Mouse (Mus musculus) embryonic stem cell, embryonic (primary cell): ENCODE measurements around the gene Ppp1r12a.

Experiments used
- CTCF ChIA-PET, 4 experiments: fragments of 300-600 bp in 2 of 4; fragments of 350-600 bp in 2 of 4; sonication (Branson Sonifier 250); formaldehyde crosslinking; loops; one replicate each; lab custom pipeline; 2022; ENCODE audit warnings: inconsistent platforms in 2 of 4; lab: Charles Lee
- POLR2A ChIA-PET, 4 experiments: fragments of 300-600 bp in 2 of 4; fragments of 350-600 bp in 2 of 4; sonication (Branson Sonifier 250); formaldehyde crosslinking; loops; one replicate each; lab custom pipeline; 2022; ENCODE audit warnings: antibody characterized with exemption in 4 of 4, inconsistent platforms in 1 of 4; lab: Charles Lee

Gene Ppp1r12a

DNA sequence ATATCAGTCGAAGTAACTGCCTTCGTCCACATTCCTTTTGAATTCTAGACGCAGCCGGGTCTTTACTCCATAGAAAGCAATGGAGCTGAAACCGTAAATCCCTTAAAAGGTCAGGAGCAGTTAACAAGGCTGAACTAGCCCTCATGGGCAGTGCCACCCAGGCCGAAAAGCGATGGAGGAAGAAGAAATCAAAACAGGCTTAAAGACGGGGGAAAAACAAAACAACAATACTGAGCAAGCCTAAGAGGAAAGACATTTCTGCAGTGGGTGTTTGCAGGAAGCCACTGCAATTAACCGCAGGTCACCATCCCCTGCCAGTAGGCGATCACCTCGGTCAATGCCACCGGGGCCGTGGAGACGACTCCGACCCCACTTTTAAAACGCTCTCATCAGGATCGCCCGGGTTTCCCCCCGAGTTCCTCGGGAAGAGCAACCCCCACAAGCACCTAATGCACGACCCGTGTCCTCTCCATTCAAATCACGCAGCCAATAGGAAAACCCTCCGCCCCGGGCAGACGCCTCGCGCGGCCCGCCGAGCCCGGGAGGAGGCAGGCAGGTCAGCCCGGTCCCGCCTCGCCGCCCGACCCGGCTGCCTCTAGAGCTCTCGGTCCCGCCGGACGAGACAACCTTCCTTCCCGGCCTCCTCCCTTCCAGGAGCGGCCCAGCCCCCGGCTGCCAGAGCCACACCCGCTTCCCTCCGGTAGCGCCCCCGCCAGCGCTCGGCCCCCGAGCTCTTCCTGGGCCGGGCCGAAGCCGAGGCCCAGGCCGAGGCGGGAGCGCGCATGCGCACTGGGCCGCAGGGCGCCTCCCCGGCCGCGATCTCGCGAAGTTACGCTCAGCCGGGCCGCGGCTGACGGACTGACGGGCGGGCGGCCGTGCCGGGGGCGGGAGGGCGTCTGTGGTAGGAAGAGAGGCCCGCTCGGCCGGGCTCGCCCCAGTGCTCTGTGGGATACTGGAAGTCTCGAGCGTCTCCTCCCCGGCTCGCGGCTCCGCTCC lies at the start of gene Ppp1r12a:
TSS of gene Ppp1r12a (plus strand) at position 933 of the 996 bp plus-strand sequence.
- ChIA-PET POLR2A (interaction anchor here (0.5 to 3.5 kb wide), 67 partner anchors 8 to 360 kb away, joined by 3 to 34 read pairs (median 5); partner anchors contain the start of gene Pawr (in 3 of the 4)), CTCF (interaction anchor here in 1 of 4 experiments (0.6 kb wide), 1 partner anchor 303 kb away, joined by 3 read pairs; no protein-coding TSS in a partner anchor)

DNA sequence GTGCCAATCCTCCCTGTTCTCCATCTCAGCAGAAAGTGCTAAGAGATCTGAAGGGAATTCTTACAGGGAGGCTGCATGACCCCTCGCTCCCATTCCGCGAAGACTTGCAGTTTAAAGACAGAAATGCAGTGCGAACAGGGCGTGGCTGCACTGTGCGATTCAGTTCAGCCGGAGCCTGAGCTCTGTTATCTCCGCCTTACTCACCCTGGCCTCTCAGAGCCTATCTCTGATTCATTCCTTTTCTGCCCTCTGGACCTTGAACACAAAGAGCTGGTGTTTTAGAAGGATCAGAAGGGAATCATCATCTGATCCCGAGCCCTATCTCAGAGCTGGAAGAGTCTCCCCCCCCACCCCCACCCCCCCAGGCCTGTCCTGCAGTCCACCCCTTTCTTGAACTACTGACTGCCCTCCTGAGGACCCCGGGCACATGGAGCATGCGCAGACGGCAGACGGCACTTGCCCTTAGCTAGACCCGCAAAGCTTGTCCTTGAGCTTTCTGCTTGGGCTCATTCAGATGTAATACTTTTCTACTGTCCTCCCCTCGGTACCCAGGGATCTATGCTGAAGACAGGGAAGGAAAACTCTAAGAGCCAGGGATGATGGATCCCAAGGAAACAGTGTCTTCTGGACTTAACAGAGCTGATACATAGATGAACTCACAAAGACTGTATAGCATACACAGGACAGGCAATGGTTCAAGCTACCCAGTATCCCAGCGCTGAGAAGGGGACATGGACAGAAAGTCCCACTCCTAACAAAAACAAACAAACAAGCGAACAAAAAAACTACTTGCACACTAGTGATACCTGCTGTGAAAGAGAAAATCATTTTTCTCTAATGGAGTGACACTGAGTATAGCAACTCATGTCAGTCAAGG lies 48.4 kb upstream of the Ppp1r12a start:
- ChIA-PET CTCF (interaction anchor here in 1 of 4 experiments (0.5 to 0.7 kb wide), 2 partner anchors 32 to 48 kb away, joined by 3 read pairs; no protein-coding TSS in a partner anchor), POLR2A (interaction anchor here in 3 of 4 experiments (0.9 to 1.5 kb wide), 8 partner anchors 9 to 323 kb away, joined by 3 to 8 read pairs (median 4); partner anchors contain the start of gene Ppp1r12a (in 1 of the 3))

DNA sequence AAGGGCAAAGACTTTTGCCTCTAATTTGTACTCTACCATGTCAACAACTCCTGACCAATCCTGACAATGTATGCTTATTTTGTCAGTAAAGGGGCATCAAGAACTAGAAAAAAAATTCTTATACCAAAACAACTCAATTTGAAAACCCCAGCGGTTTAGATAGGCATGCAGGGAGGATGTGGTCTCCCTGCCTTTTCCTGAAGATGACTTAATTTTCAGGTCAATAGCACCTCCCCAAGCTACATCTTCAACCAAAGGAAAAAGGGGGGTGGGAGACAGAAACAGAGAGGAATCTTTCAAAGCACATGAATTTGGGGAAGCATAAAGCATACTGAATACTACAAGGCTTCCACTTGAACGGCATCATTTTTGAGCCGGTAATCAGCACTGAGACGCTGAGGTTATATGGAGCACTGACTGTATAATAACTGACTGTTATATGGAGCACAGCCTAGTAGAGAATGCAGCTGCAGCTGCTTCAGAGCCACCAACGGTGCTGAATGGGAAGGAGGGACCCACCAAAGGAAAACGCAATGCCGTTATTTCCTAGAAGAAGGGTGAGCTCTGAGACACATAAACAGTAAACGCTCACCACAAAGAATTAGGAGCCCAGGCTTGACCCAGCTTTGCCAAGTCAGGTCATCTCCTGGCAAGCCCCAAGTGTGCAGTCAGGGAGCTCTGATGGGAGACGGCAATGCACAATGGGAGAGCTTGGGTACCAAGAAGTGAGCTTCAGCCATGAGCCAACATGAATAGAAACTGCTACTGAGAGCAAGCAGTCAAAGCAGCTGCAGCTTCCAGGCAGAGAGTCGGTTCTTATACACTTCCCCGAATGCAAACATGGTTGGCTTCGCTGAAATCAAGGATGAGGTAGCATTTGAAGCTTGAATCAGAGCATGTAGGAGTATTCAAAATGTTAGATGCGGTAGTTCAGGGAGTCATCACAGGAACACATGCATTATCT lies 43.5 kb upstream of the Ppp1r12a start:
- POLR2A ChIA-PET: no interaction called here
- CTCF ChIA-PET: no interaction called here

DNA sequence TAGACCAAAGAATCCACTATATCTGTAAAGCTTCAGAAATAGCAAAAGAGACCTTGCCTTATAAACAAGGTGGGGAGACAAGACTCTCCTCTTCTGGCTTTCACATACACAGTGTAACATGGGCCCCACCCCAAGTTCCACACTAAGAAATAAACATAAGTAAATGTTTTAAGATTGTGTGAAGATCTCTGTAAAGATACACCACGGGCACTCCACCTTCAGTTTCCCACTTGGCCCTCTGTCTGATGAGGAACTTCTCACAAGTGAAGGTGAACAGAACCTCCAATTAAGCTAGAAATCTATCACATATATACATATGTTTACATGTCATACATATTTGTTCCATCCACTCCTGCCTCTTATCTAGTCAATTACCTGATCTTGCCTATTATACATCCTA lies 42.6 kb upstream of the Ppp1r12a start:
- ChIA-PET POLR2A (no interaction called here), CTCF (no interaction called here)

DNA sequence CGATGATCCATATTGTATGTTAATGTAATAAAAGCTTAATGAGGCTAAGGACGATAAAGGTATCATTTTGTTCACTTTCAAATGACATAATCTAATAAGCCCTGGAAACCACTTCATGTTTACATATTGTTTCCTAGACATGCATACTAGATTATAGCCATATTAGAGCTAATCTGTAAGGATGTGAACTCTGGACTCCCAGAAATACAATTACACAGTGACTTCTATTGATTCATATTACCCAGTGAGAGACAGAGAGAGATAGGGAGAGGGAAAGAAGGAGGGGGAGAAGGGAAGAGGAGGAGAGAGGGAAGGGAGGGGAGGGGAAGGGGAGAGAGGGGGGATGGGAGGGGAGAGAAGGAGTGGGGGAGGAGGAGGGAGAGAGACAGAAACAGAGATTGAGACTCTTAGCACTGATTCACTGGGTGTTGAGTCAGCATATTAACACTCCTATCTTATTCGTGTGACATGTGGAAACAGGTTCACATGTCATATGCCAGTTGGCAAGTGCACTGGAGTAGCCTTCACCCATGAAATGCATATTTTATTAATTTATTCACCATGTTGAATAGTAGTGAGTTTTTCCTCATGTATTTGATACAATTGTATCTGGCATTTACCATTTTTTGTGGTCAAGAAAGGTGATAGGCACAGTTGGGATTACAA lies 36.9 kb upstream of the Ppp1r12a start:
- ChIA-PET POLR2A (no interaction called here), CTCF (no interaction called here)

DNA sequence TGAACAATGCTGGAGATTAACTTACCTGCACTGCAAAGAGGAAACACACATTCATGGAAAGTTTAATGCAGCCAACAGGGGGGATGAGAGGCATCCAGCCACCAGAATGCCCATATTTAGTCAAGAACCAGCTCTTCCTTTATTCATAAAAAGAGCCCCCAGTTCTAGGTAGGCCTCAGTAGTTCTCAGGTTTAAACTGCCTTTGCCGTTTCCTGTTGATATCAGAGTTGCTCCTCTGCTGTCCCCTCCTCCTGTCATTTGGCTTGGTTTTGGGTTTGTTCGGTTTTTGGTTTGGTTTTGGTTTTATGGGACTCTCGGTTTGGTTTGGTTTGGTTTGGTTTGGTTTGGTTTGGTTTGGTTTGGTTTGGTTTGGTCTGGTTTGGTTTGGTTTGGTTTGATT lies 32.8 kb upstream of the Ppp1r12a start:
- ChIA-PET CTCF (no interaction called here), POLR2A (interaction anchor here in 1 of 4 experiments (0.6 kb wide), 1 partner anchor 168 kb away, joined by 5 read pairs; no protein-coding TSS in a partner anchor)

DNA sequence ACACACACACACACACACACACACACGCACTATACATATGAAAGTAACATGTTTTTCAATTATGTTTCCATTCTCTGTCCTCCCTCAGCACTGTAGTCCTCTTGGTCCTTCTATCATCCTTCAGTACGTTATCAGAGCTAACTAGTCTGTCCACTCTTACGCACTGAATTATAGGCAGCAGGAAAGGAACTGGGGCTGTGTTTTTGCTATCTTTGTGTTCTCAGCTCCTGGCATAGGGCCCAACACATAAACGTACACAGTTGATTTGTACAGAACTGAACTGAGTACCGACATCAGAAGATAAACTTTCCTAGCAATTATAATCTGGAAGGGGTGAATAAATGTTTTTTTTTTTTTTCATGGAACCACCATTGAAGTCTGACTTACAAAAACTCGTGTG lies 30.1 kb upstream of the Ppp1r12a start:
- CTCF ChIA-PET: no interaction called here
- POLR2A ChIA-PET: interaction anchor here in 2 of 4 experiments (0.7 to 1.3 kb wide), 2 partner anchors 63 to 316 kb away, joined by 3 read pairs; no protein-coding TSS in a partner anchor

DNA sequence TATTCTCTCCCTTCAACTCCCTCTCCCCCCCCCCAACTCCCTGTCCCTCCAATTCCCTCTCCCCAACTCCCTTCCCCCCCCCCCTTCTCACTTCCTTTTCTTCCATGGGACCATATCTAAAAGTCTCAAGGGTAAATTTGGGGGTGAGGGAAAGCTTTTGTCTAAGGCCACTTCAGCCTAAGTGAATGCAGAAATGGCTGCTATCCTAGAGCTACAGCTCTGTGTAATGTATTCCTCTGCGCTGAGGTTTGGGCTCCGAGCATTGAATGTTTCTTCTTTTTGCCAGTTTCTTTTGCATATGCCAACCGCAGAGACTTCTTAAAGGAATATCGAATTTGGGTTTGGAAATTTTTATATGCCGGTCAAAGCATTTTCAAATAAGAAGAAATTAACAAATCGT lies 28.7 kb upstream of the Ppp1r12a start:
- POLR2A ChIA-PET: interaction anchor here in 1 of 4 experiments (1.6 kb wide), 1 partner anchor 29 kb away, joined by 3 read pairs; the partner anchor contains the start of gene Ppp1r12a
- CTCF ChIA-PET: interaction anchor here in 1 of 4 experiments (1.4 kb wide), 1 partner anchor 26 kb away, joined by 3 read pairs; no protein-coding TSS in a partner anchor

DNA sequence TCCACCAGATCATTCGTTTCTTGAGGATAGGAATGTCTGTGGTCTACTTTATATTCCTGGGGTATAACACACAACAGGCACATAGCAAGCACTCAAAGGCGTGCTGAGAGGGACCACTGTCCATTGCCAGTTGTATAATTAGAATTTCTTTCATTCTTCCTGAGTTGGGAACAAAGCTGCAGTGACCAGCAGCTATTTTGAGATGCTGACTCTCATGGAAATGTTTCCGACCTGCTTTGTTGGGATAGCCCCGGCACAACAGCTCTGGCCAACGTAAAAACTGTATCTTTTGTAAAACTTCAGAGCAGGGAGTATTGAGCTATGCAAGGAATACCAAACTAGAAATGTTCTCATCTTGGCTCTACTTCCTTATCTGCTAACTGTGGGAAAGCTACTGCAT lies 28.2 kb upstream of the Ppp1r12a start:
- CTCF ChIA-PET: interaction anchor here in 1 of 4 experiments (1.4 kb wide), 1 partner anchor 26 kb away, joined by 3 read pairs; no protein-coding TSS in a partner anchor

DNA sequence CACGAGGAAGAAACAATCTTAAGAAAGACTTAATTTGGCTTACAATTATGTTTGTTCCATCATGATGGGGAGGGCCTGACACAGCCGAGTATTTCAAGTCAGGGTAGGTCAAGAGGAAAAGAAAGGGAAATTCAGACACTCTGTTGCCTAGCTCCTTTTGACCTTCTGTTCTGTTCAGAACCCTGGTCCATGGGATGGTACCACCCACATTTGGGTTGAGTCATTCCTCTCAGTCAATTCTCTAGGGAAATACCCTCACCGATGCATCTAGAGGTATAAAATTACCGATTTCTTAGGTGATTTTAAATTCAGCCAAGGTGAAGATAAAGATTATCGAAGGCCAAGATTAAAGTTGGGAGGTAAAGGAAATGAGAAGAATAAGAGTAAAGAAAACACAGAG lies 23.6 kb upstream of the Ppp1r12a start:
- CTCF ChIA-PET: no interaction called here
- POLR2A ChIA-PET: no interaction called here

More for the DNA sequence above, 28.2 kb upstream of the Ppp1r12a start:
- POLR2A ChIA-PET: interaction anchor here in 1 of 4 experiments (1.6 kb wide), 1 partner anchor 28 kb away, joined by 3 read pairs; the partner anchor contains the start of gene Ppp1r12a

DNA sequence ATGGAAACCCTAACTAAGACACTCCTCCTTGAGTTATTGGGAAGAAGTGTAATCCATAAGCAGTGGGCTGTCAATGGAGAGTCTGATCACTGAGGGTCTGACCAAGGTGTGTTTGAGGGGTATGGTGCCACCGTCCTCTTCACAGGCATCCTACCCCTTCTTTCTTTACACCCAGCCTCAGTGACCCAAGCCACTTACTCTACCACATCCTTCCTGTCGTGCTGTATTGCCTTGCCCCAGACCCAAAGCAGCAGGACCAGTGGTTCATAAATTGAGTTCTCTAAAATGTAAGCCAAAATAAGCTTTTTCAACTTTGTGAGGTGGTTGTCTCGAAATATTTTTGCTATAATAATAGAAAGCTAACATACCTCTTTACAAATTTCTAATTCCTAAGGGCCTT lies 22.2 kb upstream of the Ppp1r12a start:
- CTCF ChIA-PET: no interaction called here

DNA sequence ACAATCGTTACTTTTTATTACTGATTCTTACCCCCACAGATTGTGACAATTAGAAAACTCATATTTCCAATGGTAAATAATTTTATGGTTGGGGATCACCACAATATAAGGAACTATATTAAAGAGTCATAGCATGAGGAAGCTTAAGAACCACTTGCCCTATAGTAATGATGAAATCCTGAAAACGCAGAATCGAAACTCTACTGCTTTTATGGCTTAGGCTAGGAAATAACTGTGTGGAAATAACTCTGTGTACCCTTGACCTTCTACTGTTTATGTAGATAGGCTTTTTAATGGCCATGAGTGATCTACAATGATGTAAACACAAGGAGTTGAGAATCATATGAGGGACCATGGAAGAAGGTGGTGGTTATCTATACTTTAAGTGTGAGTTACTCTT lies 21.3 kb upstream of the Ppp1r12a start:
- ChIA-PET POLR2A (no interaction called here), CTCF (interaction anchor here in 1 of 4 experiments (0.6 kb wide), 1 partner anchor 1532 kb away, joined by 5 read pairs; no protein-coding TSS in a partner anchor)

More for the DNA sequence above, 22.2 kb upstream of the Ppp1r12a start:
- POLR2A ChIA-PET: no interaction called here

DNA sequence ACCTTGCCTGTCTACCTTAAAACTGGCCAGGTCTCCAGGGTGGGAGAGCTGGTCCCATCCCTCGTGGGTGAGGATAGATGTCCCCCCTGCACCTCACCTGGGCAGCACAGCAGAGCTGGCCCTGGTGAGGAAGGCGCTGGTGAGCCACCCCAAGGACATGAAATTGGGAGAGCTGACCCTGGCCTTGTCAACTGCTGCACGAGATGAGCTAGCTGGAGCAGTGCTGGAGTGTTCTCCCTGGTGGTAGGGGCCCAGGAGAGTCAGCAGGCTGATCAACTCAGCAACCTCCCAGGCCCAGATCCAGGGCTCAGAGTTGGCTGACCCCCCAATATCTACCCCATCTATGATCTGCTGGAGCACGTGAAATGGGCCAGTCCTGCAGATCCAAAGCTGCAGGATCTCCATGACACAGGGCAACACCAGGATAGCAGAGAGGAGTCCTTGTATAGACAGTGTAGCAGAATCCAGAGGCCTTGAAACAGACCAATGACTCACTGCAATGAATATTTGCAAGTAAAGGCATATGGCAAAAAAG lies 17.9 kb upstream of the Ppp1r12a start:
- ChIA-PET CTCF (no interaction called here), POLR2A (interaction anchor here in 1 of 4 experiments (0.9 kb wide), 1 partner anchor 659 kb away, joined by 3 read pairs; no protein-coding TSS in a partner anchor)

DNA sequence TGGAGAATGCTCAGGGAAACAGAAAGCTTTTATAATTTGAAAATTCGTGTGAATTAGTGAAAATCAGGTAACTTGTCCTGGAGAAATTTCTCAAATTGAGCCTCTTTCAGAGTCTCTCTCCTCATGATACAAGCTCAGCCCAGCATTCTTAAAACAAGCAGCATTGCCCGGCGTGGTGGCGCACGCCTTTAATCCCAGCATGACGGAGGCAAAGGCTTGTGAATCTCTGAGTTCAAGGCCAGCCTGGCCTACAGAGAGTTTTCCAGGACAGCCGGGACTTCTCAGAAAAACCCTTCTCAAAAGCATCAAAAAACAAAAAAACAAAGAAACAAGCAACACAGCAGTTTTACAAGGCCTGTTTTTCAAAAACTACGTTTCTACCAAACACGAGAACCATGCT lies 16.3 kb upstream of the Ppp1r12a start:
- ChIA-PET CTCF (interaction anchor here in 1 of 4 experiments (0.7 kb wide), 1 partner anchor 32 kb away, joined by 3 read pairs; no protein-coding TSS in a partner anchor), POLR2A (interaction anchor here in 2 of 4 experiments (0.7 to 0.8 kb wide), 2 partner anchors 13 to 69 kb away, joined by 3 read pairs; no protein-coding TSS in a partner anchor)

DNA sequence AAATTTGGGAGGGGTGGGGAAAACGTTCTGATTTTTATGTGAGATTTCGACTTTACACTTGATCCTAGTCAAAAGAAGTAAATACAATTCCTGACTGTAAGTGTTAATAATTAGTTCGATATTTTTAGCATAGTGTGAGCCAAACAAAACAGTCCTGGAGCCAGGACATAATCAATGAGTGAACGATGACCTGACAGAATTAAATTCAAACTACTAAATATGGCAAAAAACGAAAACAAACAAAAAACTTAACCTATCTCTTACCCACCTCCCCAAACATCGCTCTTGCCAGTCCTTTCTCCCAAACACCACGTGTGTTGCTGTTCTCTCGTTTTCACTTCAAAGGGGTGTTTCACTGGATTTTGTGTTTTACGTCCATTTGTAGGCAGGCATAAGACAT lies 15.0 kb upstream of the Ppp1r12a start:
- POLR2A ChIA-PET: no interaction called here
- CTCF ChIA-PET: no interaction called here

DNA sequence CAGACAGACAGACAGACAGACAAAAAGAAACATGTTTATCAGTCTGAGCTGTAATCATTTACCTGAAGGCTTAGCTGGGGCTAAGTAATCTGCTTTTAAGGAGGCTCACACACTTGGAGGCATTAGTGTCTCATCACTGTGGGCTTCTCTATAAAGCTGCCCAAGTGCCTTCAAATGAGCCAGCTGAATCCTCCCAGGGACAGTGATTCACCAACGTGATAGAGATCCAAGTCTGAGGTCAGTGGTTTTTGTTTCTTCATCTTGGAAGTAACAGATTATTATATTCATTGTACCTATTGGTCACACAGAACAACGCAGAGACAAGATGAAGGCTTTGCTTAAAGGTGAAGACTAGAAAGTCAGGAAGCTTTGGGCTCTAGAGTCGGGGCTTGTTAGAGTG lies 8.7 kb upstream of the Ppp1r12a start:
- CTCF ChIA-PET: no interaction called here
- POLR2A ChIA-PET: interaction anchor here in 2 of 4 experiments (1.4 kb wide), 2 partner anchors 8 kb away, joined by 5 to 6 read pairs; partner anchors contain the start of gene Ppp1r12a (in 2 of the 2)
